Comparison of ENCODE assay signal across 24 mouse cellular contexts in the genomic region with DNA sequence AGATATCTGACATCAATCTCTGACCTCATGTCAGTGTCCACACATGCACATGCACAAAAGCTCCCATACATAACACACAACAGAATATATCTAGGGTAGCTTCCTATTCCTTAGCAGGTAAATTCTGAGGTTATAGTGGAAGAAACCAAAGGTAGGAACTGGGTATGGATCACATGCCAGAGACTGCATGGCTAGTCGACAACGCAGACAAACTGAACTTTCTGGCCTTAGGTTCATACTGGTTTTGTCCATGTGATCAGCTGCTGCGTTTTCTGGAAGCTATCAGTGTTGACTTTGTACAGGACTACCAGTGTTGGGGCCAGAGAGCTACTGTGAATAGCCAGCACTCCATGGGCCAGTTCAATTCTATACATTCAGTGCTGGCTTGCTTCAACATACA.
A peak's percentile ranks its signal among the peaks of the same experiment; 100 is the strongest.
DNase-seq lines count a peak whose midpoint lies in the region; ATAC-seq and TF ChIP-seq lines count a peak whose summit lies in the region.
"Had no signal": no experiment of that assay in that cellular context is flagged by ENCODE, and none has a peak within 500 bp of the region (broad histone marks: within the 10 kb centered on the region; RNA-seq: fewer than 3 reads in every experiment).

No protein-coding gene starts in this region.

- H3K4me3 ChIP-seq in liver, adult 2 months (ENCODE audit: insufficient read depth, low read depth, low read length): no peak overlapping the region
- no peak overlapping the region for H3K4me3 ChIP-seq in liver, postnatal 0 days (ENCODE audit: low read depth, low read length)
- H3K4me3 ChIP-seq in intestine, embryonic 15.5 days (replicated peaks): no peak overlapping the region
- no peak overlapping the region for H3K4me3 ChIP-seq in intestine, postnatal 0 days (ENCODE audit: low read depth, low read length)
- H3K4me3 ChIP-seq: embryonic facial prominence, embryonic 10.5 days; embryonic facial prominence, embryonic 12.5 days; forebrain, embryonic 13.5 days; forebrain, embryonic 15.5 days had no signal

- no peaks in the 10 kb centered on the region for H3K27me3 ChIP-seq in liver, adult 2 months (ENCODE audit: control insufficient read depth, insufficient read depth, low read length)
- no peaks in the 10 kb centered on the region for H3K27me3 ChIP-seq in liver, postnatal 0 days (ENCODE audit: insufficient read depth, low read length)
- H3K27me3 ChIP-seq in intestine, embryonic 15.5 days (replicated peaks): no peaks in the 10 kb centered on the region
- no peaks in the 10 kb centered on the region for H3K27me3 ChIP-seq in intestine, postnatal 0 days (replicated peaks; ENCODE audit: control insufficient read depth, insufficient read depth, low read length)
- H3K27me3 ChIP-seq: CH12.LX; embryonic facial prominence, embryonic 12.5 days; forebrain, embryonic 13.5 days; forebrain, embryonic 15.5 days; Patski had no signal

- TF ChIP-seq POLR2A in liver, adult 2 months (IDR thresholded peaks at IDR 0.05; ENCODE audit: extremely low read depth, insufficient read depth, low read length): no peak

- no peak for TF ChIP-seq EP300 in liver, postnatal 0 days (IDR thresholded peaks at IDR 0.05; ENCODE audit: low read depth)

- no peak overlapping the region for H3K9ac ChIP-seq in liver, adult 2 months (ENCODE audit: low read depth, low read length)
- no peak overlapping the region for H3K9ac ChIP-seq in liver, postnatal 0 days (replicated peaks)
- no peak overlapping the region for H3K9ac ChIP-seq in intestine, embryonic 15.5 days
- H3K9ac ChIP-seq in intestine, postnatal 0 days (ENCODE audit: low read depth, low read length): no peak overlapping the region
- H3K9ac ChIP-seq: embryonic facial prominence, embryonic 12.5 days; forebrain, embryonic 13.5 days; forebrain, embryonic 15.5 days had no signal

- intact Hi-C loops in heart, postnatal 14 days (cut with DNase I): no loop called here

- no peak for ATAC-seq in liver, postnatal 0 days
- ATAC-seq in intestine, embryonic 15.5 days: peak; percentile 32; the same call in 1 of the 2 replicates
- peak; percentile 85 for ATAC-seq in intestine, postnatal 0 days
- ATAC-seq: activated CD4-positive, CD25-positive, alpha-beta regulatory T cell, adult 4 months; CD4-positive, CD25-positive, alpha-beta regulatory T cell, adult 4 months; forebrain, embryonic 13.5 days; forebrain, embryonic 15.5 days; Patski had no signal

- no peaks in the 10 kb centered on the region for H3K79me2 ChIP-seq in liver, adult 2 months (ENCODE audit: control insufficient read depth, insufficient read depth, low read length)

- no peaks in the 10 kb centered on the region for H3K9me3 ChIP-seq in liver, postnatal 0 days (ENCODE audit: low read length)
- no peaks in the 10 kb centered on the region for H3K9me3 ChIP-seq in intestine, embryonic 15.5 days
- no peaks in the 10 kb centered on the region for H3K9me3 ChIP-seq in intestine, postnatal 0 days (ENCODE audit: control insufficient read depth)
- H3K9me3 ChIP-seq: embryonic facial prominence, embryonic 10.5 days; embryonic facial prominence, embryonic 12.5 days; forebrain, embryonic 13.5 days; forebrain, embryonic 15.5 days; G1E had no signal

- H3K4me1 ChIP-seq in liver, adult 2 months (ENCODE audit: control insufficient read depth, insufficient read depth, low read length): no peaks in the 10 kb centered on the region
- no peaks in the 10 kb centered on the region for H3K4me1 ChIP-seq in liver, postnatal 0 days (ENCODE audit: insufficient read depth)
- H3K4me1 ChIP-seq in intestine, embryonic 15.5 days (replicated peaks): no peaks in the 10 kb centered on the region
- peaks cover 2% of the 10 kb centered on the region; the same call in 1 of the 2 replicates for H3K4me1 ChIP-seq in intestine, postnatal 0 days (replicated peaks; ENCODE audit: control insufficient read depth, insufficient read depth, low read length)
- H3K4me1 ChIP-seq: embryonic facial prominence, embryonic 10.5 days; embryonic facial prominence, embryonic 12.5 days; forebrain, embryonic 13.5 days; forebrain, embryonic 15.5 days had no signal

- DNase-seq in liver, adult 2 months (ENCODE audit: extremely low read depth, low read depth, low spot score): peak; percentile 20
- no peak for DNase-seq in liver, postnatal 0 days
- DNase-seq in spleen, postnatal 4 days (ENCODE audit: low spot score in 2 of 2): no peak
- DNase-seq in heart, postnatal 14 days: no peak
- DNase-seq: adrenal gland, adult 8-10 months; adrenal gland, postnatal 14 days; adrenal gland, postnatal 36 days; B cell, adult 2 months; cerebellum, adult 11-12 months; cerebellum, adult 2 months; cerebellum, adult 9-10 months; cerebellum, postnatal 10 days; cerebellum, postnatal 25 days had no signal

- TF ChIP-seq CTCF in liver, adult 2 months (IDR thresholded peaks at IDR 0.05; ENCODE audit: low read depth, low read length): no peak
- TF ChIP-seq CTCF in liver, postnatal 0 days (IDR thresholded peaks at IDR 0.05; ENCODE audit: low read depth): no peak
- no peak for TF ChIP-seq CTCF in intestine, postnatal 0 days (IDR thresholded peaks at IDR 0.05; ENCODE audit: low read depth)

- H3K36me3 ChIP-seq in liver, adult 2 months (ENCODE audit: control insufficient read depth, insufficient read depth, low read length): no peaks in the 10 kb centered on the region
- no peaks in the 10 kb centered on the region for H3K36me3 ChIP-seq in liver, postnatal 0 days (replicated peaks; ENCODE audit: insufficient read depth, low read length)
- no peaks in the 10 kb centered on the region for H3K36me3 ChIP-seq in intestine, embryonic 15.5 days
- H3K36me3 ChIP-seq in intestine, postnatal 0 days (ENCODE audit: control insufficient read depth, insufficient read depth): no peaks in the 10 kb centered on the region
- H3K36me3 ChIP-seq: embryonic facial prominence, embryonic 10.5 days; embryonic facial prominence, embryonic 12.5 days; forebrain, embryonic 15.5 days; G1E had no signal

- no peak overlapping the region for H3K27ac ChIP-seq in liver, adult 2 months (replicated peaks; ENCODE audit: insufficient read depth, low read depth, low read length)
- H3K27ac ChIP-seq in liver, postnatal 0 days (ENCODE audit: low read depth): no peak overlapping the region
- no peak overlapping the region for H3K27ac ChIP-seq in intestine, embryonic 15.5 days
- peak overlapping the region; percentile 52 for H3K27ac ChIP-seq in intestine, postnatal 0 days (ENCODE audit: low read depth, low read length)
- H3K27ac ChIP-seq: embryonic facial prominence, embryonic 10.5 days; embryonic facial prominence, embryonic 12.5 days; forebrain, embryonic 13.5 days; forebrain, embryonic 15.5 days had no signal

- WGBS in liver, adult 2 months: 74% methylated on average over 3 of the region's 3 CpGs
- WGBS in liver, postnatal 0 days (ENCODE audit: insufficient replicate concordance): 79% methylated on average over 3 of the region's 3 CpGs
- WGBS in intestine, embryonic 15.5 days: 91% methylated on average over 3 of the region's 3 CpGs
- WGBS in intestine, postnatal 0 days: 63% methylated on average over 3 of the region's 3 CpGs

- no peak overlapping the region for H3K4me2 ChIP-seq in liver, postnatal 0 days (ENCODE audit: low read depth, low read length)
- no peak overlapping the region for H3K4me2 ChIP-seq in intestine, embryonic 15.5 days (replicated peaks)
- no peak overlapping the region for H3K4me2 ChIP-seq in intestine, postnatal 0 days (replicated peaks; ENCODE audit: low read depth)
- H3K4me2 ChIP-seq: embryonic facial prominence, embryonic 12.5 days; forebrain, embryonic 13.5 days; forebrain, embryonic 15.5 days had no signal
